In the genomic region with DNA sequence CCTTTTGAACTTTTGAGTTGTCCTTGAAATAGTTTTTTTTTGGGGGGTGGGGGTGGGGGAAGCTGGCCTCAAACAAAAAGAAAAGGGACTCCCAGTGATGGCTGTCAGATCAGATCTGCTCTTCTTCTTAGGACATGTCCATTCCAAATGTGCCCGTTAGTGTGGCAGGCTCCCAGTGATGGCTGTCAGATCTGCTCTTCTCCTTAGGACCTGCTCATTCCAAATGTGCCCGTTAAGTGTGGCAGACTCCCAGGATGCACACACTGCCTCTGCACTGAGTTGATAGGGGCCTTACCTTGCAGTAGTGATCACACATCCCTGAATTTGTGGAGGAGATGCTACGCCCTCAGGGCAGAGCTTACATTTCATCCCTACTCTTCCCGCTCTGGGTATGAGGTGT, we compare ENCODE assay signal across 11 mouse cellular contexts.
"Had no signal": no experiment of that assay in that cellular context is flagged by ENCODE, and none has a peak within 500 bp of the region (broad histone marks: within the 10 kb centered on the region; RNA-seq: fewer than 3 reads in every experiment).

No protein-coding gene starts in this region.

- H3K4me3 ChIP-seq: midbrain, embryonic 10.5 days; midbrain, embryonic 12.5 days; neural tube, embryonic 12.5 days had no signal

- DNase-seq: right cerebral cortex, postnatal 25 days; spleen, adult 18-20 months; thymus, adult 18-20 months; thymus, postnatal 14 days; thymus, postnatal 36 days had no signal

- H3K9me3 ChIP-seq: midbrain, embryonic 10.5 days; midbrain, embryonic 12.5 days; neural tube, embryonic 12.5 days had no signal

- H3K9ac ChIP-seq: liver, embryonic 14.5 days; lung, embryonic 14.5 days; midbrain, embryonic 12.5 days; neural tube, embryonic 12.5 days had no signal

- H3K4me2 ChIP-seq: lung, embryonic 14.5 days; midbrain, embryonic 12.5 days; neural tube, embryonic 12.5 days had no signal

- H3K27me3 ChIP-seq: midbrain, embryonic 12.5 days; neural tube, embryonic 12.5 days had no signal

- H3K27ac ChIP-seq: liver, embryonic 14.5 days; midbrain, embryonic 10.5 days; midbrain, embryonic 12.5 days; neural tube, embryonic 12.5 days had no signal

- H3K4me1 ChIP-seq: midbrain, embryonic 10.5 days; midbrain, embryonic 12.5 days; neural tube, embryonic 12.5 days had no signal

- H3K36me3 ChIP-seq: midbrain, embryonic 10.5 days; midbrain, embryonic 12.5 days; neural tube, embryonic 12.5 days had no signal

- ATAC-seq: midbrain, embryonic 16.5 days had no signal
